Mouse (Mus musculus): ENCODE data around the gene Brd2.

Brd2 gene

GRCm38 (mm10) chr17:34109806-34110195 lies 12.6 kb downstream of the Brd2 start:
- no peak for DNase-seq

GRCm38 (mm10) chr17:34109038-34109805 lies 13.2 kb downstream of the Brd2 start:
- DNase-seq, result peak; percentile 29

GRCm38 (mm10) chr17:34108460-34108859 lies 14.0 kb downstream of the Brd2 start:
- DNase-seq, result no peak

GRCm38 (mm10) chr17:34107109-34107867 lies 15.1 kb downstream of the Brd2 start:
- no peak for DNase-seq

GRCm38 (mm10) chr17:34106555-34106954 lies 15.9 kb downstream of the Brd2 start:
- DNase-seq, result no peak

GRCm38 (mm10) chr17:34104804-34105203 lies 17.6 kb downstream of the Brd2 start:
- no peak for DNase-seq

- DNase-seq, result no peak
These were observed 19.6 kb downstream of the Brd2 start for GRCm38 (mm10) chr17:34102831-34103230.

GRCm38 (mm10) chr17:34101604-34102032 lies 20.8 kb downstream of the Brd2 start:
- DNase-seq, result peak; percentile 99

GRCm38 (mm10) chr17:34101185-34101584 lies 21.2 kb downstream of the Brd2 start:
- no peak for DNase-seq

GRCm38 (mm10) chr17:34099531-34099930 lies 22.9 kb downstream of the Brd2 start:
- no peak for DNase-seq

GRCm38 (mm10) chr17:34098709-34099479 lies 23.5 kb downstream of the Brd2 start:
- DNase-seq, result no peak

GRCm38 (mm10) chr17:34097272-34097671 lies 25.2 kb downstream of the Brd2 start:
- DNase-seq, result no peak

GRCm38 (mm10) chr17:34096497-34097010 lies 25.9 kb downstream of the Brd2 start:
- no peak for DNase-seq

GRCm38 (mm10) chr17:34094283-34095035 lies 28.0 kb downstream of the Brd2 start:
- no peak for DNase-seq

GRCm38 (mm10) chr17:34093199-34093874 lies 29.1 kb downstream of the Brd2 start:
- DNase-seq, result no peak

GRCm38 (mm10) chr17:34092197-34092875 lies 30.1 kb downstream of the Brd2 start, which contains the start of gene H2-Oa:
Gene H2-Oa, plus strand, starts transcription at chr17:34092340.
- no peak for DNase-seq

- DNase-seq, result peak; percentile 26
These were observed 31.5 kb downstream of the Brd2 start for GRCm38 (mm10) chr17:34090923-34091322.

- DNase-seq, result no peak
These were observed 34.3 kb downstream of the Brd2 start for GRCm38 (mm10) chr17:34088124-34088523.

- no peak for DNase-seq
These were observed 35.0 kb downstream of the Brd2 start for GRCm38 (mm10) chr17:34087386-34087785.

GRCm38 (mm10) chr17:34083104-34083503 lies 39.3 kb downstream of the Brd2 start:
- DNase-seq, result no peak

GRCm38 (mm10) chr17:34079621-34080020 lies 42.8 kb downstream of the Brd2 start:
- DNase-seq, result no peak

Measured in right cerebral cortex, postnatal 4 days (tissue).